Mouse (Mus musculus): ENCODE data around the gene Dtx2. TPM values are rescaled to one million over a fixed set of nuclear protein-coding genes. Genes with fewer than 3 reads are reported as not detected.

The Dtx2 gene
- total and polyA plus RNA-seq, 3 experiments = 11.9 to 17.2 TPM; not detected in 1

DNA sequence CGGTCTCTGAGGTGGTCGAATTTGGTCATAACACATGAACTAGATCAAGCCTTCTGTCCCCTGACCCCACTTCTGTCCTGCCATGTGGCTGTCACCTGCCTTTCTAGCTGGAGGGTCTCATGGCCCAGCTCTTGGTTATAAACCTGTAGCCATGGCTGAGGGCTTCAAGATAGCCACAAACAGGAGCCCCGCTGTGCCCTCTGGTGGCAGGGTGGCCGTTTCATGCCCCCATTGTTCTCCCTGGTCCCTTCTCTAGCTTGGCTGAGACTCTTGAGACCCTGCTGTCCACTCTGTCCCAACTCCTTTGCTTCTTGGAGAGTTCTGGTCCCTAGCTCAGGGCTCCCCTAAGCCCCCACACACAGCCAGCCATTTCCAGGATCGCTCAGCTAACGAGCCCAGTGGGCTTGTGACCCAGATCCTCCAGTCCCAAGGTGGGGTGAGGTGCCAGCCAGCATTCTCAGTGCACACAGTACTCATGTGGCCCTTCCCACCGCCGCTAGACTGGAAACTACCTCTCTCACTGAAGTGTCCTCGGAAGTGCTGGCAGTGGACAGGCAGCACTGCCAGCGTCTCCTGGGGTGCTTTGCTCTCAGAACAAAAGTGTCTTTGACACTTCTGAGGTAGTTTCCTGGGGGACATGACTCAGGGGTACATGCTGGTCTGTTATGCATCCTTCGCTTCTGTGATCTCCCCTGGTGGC is 33.2 kb downstream of the Dtx2 start:
- no peaks in the 10 kb centered on the region for H3K9me3 ChIP-seq (replicated peaks; ENCODE audit: insufficient read depth, low read length)
- H3K9ac ChIP-seq (ENCODE audit: control insufficient read depth, low read depth, low read length, poor library complexity, severe bottlenecking) = no peak overlapping the region
- no peak overlapping the region for H3K4me3 ChIP-seq (ENCODE audit: control insufficient read depth in 1 of 2, insufficient read depth in 1 of 2, low read depth in 2 of 2, low read length in 2 of 2)
- TF ChIP-seq RCOR1 (IDR thresholded peaks at IDR 0.05; ENCODE audit: low read depth, low read length) (no peak), CTCF (IDR thresholded peaks at IDR 0.05 in 2 of 3, conservative IDR thresholded peaks at IDR 0.05 in 1 of 3; ENCODE audit: control insufficient read depth in 1 of 3, insufficient read depth in 1 of 3, low read depth in 2 of 3, low read length in 3 of 3, poor library complexity in 1 of 3, severe bottlenecking in 1 of 3) (0 out of 6 replicates have a peak, but pooled peaks of 1 of the 3 experiments have one; percentile 12)
- no peaks in the 10 kb centered on the region for H3K27me3 ChIP-seq (ENCODE audit: control insufficient read depth in 1 of 2, insufficient read depth in 2 of 2, low read length in 2 of 2)
- H3K27ac ChIP-seq (ENCODE audit: control insufficient read depth, low read depth, low read length) = no peak overlapping the region
- H3K36me3 ChIP-seq (ENCODE audit: control insufficient read depth in 1 of 2, insufficient read depth in 2 of 2, low read length in 2 of 2) = no peaks in the 10 kb centered on the region
- DNase-seq (ENCODE audit: low read depth, low spot score) = no peak
- no peaks in the 10 kb centered on the region for H3K79me2 ChIP-seq (ENCODE audit: control insufficient read depth, insufficient read depth, low read length, poor library complexity)
- H3K4me1 ChIP-seq (ENCODE audit: control insufficient read depth in 1 of 2, insufficient read depth in 2 of 2, low read length in 2 of 2) = no peaks in the 10 kb centered on the region

DNA sequence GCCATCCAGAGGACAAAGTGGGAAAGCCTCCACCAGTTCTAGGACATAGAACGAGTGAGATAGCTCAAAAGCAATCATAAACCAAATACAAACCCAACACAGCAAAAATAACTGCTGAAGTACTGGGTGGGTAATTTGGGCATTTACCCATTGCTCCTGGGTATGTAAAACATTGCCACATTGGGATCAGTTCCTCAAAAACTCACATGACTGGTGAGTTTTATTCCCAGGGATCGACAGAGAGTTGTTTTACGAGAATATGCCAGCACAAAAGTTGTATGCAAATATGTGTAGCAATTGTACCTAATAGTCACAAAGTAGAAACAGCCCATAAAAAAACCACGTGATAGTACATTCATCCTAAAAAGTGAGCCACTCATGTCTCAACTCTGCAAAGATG is 40.3 kb downstream of the Dtx2 start:
- Histone ChIP-seq H3K9me3 (replicated peaks; ENCODE audit: insufficient read depth, low read length) (no peaks in the 10 kb centered on the region), H3K4me1 (ENCODE audit: control insufficient read depth in 1 of 2, insufficient read depth in 2 of 2, low read length in 2 of 2) (no peaks in the 10 kb centered on the region; a peak in 1 of 4 replicates), H3K27me3 (ENCODE audit: control insufficient read depth in 1 of 2, insufficient read depth in 2 of 2, low read length in 2 of 2) (no peaks in the 10 kb centered on the region), H3K4me3 (ENCODE audit: control insufficient read depth in 1 of 2, insufficient read depth in 1 of 2, low read depth in 2 of 2, low read length in 2 of 2) (no peak overlapping the region), H3K36me3 (ENCODE audit: control insufficient read depth in 1 of 2, insufficient read depth in 2 of 2, low read length in 2 of 2) (no peaks in the 10 kb centered on the region), H3K79me2 (ENCODE audit: control insufficient read depth, insufficient read depth, low read length, poor library complexity) (no peaks in the 10 kb centered on the region), H3K27ac (ENCODE audit: control insufficient read depth, low read depth, low read length) (no peak overlapping the region), H3K9ac (ENCODE audit: control insufficient read depth, low read depth, low read length, poor library complexity, severe bottlenecking) (no peak overlapping the region)
- DNase-seq (ENCODE audit: low read depth, low spot score) = no peak
- TF ChIP-seq USF1 (IDR thresholded peaks at IDR 0.05; ENCODE audit: low read depth, low read length) (no peak), BHLHE40 (IDR thresholded peaks at IDR 0.05; ENCODE audit: borderline replicate concordance, low read depth, low read length) (no peak), GABPA (IDR thresholded peaks at IDR 0.05; ENCODE audit: low read depth, low read length) (no peak), NELFE (IDR thresholded peaks at IDR 0.05; ENCODE audit: low read depth, low read length) (no peak), CHD1 (IDR thresholded peaks at IDR 0.05; ENCODE audit: low read depth, low read length) (no peak), MEF2A (IDR thresholded peaks at IDR 0.05; ENCODE audit: extremely low read depth, insufficient replicate concordance, low read depth, low read length, poor library complexity, severe bottlenecking) (no peak)

DNA sequence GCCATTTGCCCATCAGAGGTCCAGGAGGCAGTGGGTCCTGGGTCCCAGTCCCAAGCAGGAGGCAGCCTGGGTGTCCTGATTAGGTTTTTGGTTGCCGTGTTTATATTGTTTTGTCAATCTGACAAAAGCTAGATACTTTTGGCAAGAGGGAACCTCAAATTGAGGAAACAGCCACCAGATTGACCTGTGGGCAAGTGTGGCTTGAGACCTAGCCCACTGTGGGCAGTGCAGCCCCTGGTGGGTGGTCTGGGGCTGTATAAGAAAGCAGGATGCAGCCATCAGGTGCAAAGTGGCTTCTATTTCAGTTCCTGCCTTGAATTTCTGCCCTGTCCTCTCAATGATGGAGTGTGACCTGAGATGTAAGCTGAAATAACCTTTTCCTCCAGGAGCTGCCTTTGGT is 40.7 kb downstream of the Dtx2 start:
- no peak for DNase-seq (ENCODE audit: low read depth, low spot score)
- Histone ChIP-seq H3K79me2 (ENCODE audit: control insufficient read depth, insufficient read depth, low read length, poor library complexity) (no peaks in the 10 kb centered on the region), H3K36me3 (ENCODE audit: control insufficient read depth in 1 of 2, insufficient read depth in 2 of 2, low read length in 2 of 2) (no peaks in the 10 kb centered on the region), H3K27ac (ENCODE audit: control insufficient read depth, low read depth, low read length) (no peak overlapping the region), H3K9me3 (replicated peaks; ENCODE audit: insufficient read depth, low read length) (no peaks in the 10 kb centered on the region), H3K27me3 (ENCODE audit: control insufficient read depth in 1 of 2, insufficient read depth in 2 of 2, low read length in 2 of 2) (no peaks in the 10 kb centered on the region), H3K4me3 (ENCODE audit: control insufficient read depth in 1 of 2, insufficient read depth in 1 of 2, low read depth in 2 of 2, low read length in 2 of 2) (no peak overlapping the region), H3K9ac (ENCODE audit: control insufficient read depth, low read depth, low read length, poor library complexity, severe bottlenecking) (no peak overlapping the region), H3K4me1 (ENCODE audit: control insufficient read depth in 1 of 2, insufficient read depth in 2 of 2, low read length in 2 of 2) (peaks cover 0 to under 1% of the 10 kb centered on the region in 2 experiments; a peak in 2 of 4 replicates)
- TF ChIP-seq SIN3A (IDR thresholded peaks at IDR 0.05; ENCODE audit: low read length) = no peak
- no peak for TF ChIP-seq SMC3 (IDR thresholded peaks at IDR 0.05; ENCODE audit: low read depth, low read length)
- no peak for TF ChIP-seq GATA1 (IDR thresholded peaks at IDR 0.05; ENCODE audit: low read depth, low read length)
- TF ChIP-seq USF2 (IDR thresholded peaks at IDR 0.05; ENCODE audit: borderline replicate concordance in 1 of 2, insufficient read depth in 1 of 2, low read depth in 1 of 2, low read length in 2 of 2) = no peak
- no peak for TF ChIP-seq ETS1 (IDR thresholded peaks at IDR 0.05; ENCODE audit: low read depth, low read length)
- TF ChIP-seq E2F4 (IDR thresholded peaks at IDR 0.05; ENCODE audit: borderline replicate concordance, low read depth, low read length) = no peak
- TF ChIP-seq NRF1 (IDR thresholded peaks at IDR 0.05; ENCODE audit: insufficient read depth, low read depth, low read length, poor library complexity, severe bottlenecking) = no peak
- no peak for TF ChIP-seq BHLHE40 (IDR thresholded peaks at IDR 0.05; ENCODE audit: borderline replicate concordance, low read depth, low read length)
- TF ChIP-seq UBTF (IDR thresholded peaks at IDR 0.05; ENCODE audit: borderline replicate concordance, insufficient read depth, low read depth, low read length) = no peak
- no peak for TF ChIP-seq CTCF (IDR thresholded peaks at IDR 0.05 in 2 of 3, conservative IDR thresholded peaks at IDR 0.05 in 1 of 3; ENCODE audit: control insufficient read depth in 1 of 3, insufficient read depth in 1 of 3, low read depth in 2 of 3, low read length in 3 of 3, poor library complexity in 1 of 3, severe bottlenecking in 1 of 3)
- no peak for TF ChIP-seq TBP (IDR thresholded peaks at IDR 0.05; ENCODE audit: low read depth, low read length)

Data from MEL (cell line).